Mouse (Mus musculus): ENCODE data around the gene Gm9936.
"Not testable (repeated sequence)": the region's sequence is repeated elsewhere in the genome, so short reads cannot be mapped to it uniquely, and the experiment has no call there.

GRCm38 (mm10) chr5:114842155-114842554, 16.3 kb downstream of the Gm9936 start:
- TF ChIP-seq UBTF (IDR thresholded peaks at IDR 0.05; ENCODE audit: borderline replicate concordance, insufficient read depth, low read depth, low read length); CTCF (IDR thresholded peaks at IDR 0.05 in 2 of 3, conservative IDR thresholded peaks at IDR 0.05 in 1 of 3; ENCODE audit: control insufficient read depth in 1 of 3, insufficient read depth in 1 of 3, low read depth in 2 of 3, low read length in 3 of 3, poor library complexity in 1 of 3, severe bottlenecking in 1 of 3); ZNF384 (IDR thresholded peaks at IDR 0.05; ENCODE audit: low read depth, low read length); BHLHE40 (IDR thresholded peaks at IDR 0.05; ENCODE audit: borderline replicate concordance, low read depth, low read length); POLR2AphosphoS2 (IDR thresholded peaks at IDR 0.05; ENCODE audit: low read length); E2F4 (IDR thresholded peaks at IDR 0.05; ENCODE audit: borderline replicate concordance, low read depth, low read length); MYC (IDR thresholded peaks at IDR 0.05; ENCODE audit: low read depth, low read length); HCFC1 (IDR thresholded peaks at IDR 0.05; ENCODE audit: low read depth, low read length); EP300 (IDR thresholded peaks at IDR 0.05; ENCODE audit: low read depth in 1 of 2, low read length in 2 of 2); GABPA (IDR thresholded peaks at IDR 0.05; ENCODE audit: low read depth, low read length); POLR2A (IDR thresholded peaks at IDR 0.05; ENCODE audit: control insufficient read depth in 1 of 2, insufficient read depth in 1 of 2, low read depth in 1 of 2, low read length in 2 of 2, poor library complexity in 1 of 2); ETS1 (IDR thresholded peaks at IDR 0.05; ENCODE audit: low read depth, low read length); NRF1 (IDR thresholded peaks at IDR 0.05; ENCODE audit: insufficient read depth, low read depth, low read length, poor library complexity, severe bottlenecking); CHD2 (IDR thresholded peaks at IDR 0.05; ENCODE audit: low read length): not testable (repeated sequence)

Measured in MEL (cell line).